Mouse (Mus musculus) thymus, adult 2 months (tissue): Measurements from ENCODE around the gene Ptbp1.

ENCODE experiments used
- CTCF ChIP-seq: fragments of 200-500 bp; IDR thresholded peaks from 2 replicates; pipeline ENCODE4 v1.5.1; 2012; ENCODE audit warnings: mild to moderate bottlenecking, control low read depth, low read length, moderate library complexity, borderline replicate concordance; ENCODE audit not compliant: control insufficient read depth, poor library complexity, insufficient read depth; ENCODE audit errors: extremely low read depth
- POLR2A ChIP-seq: fragments of 200-500 bp; IDR thresholded peaks from 2 replicates; pipeline ENCODE4 v1.6.1; 2012; ENCODE audit warnings: mild to moderate bottlenecking, low read length, control low read depth, moderate library complexity; ENCODE audit not compliant: control insufficient read depth, poor library complexity, insufficient read depth; ENCODE audit errors: extremely low read depth

GRCm38 (mm10) chr10:79871845-79872244 is 17.6 kb downstream of the Ptbp1 start:
- TF ChIP-seq POLR2A: no peak
- TF ChIP-seq CTCF: no peak
